Mouse (Mus musculus) left cerebral cortex, postnatal 4 days (tissue): ENCODE results near the gene Vwa5b1. TPM values are rescaled to one million over a fixed set of nuclear protein-coding genes. Genes with fewer than 3 reads are reported as not detected.

Source experiments
- DNase-seq: peaks from one replicate; pipeline ENCODE4 v3.0.0-alpha.2; 2022
- intact Hi-C: fragments of 180-260 bp; cut with DNase I; formaldehyde crosslinking; loops from one replicate; pipeline ENCODE4 v1.15.1; 2025
- total RNA-seq, 2 experiments: library from RNA; stranded (reverse); gene quantifications; 2 replicates each; pipeline ENCODE4 v1.2.3; 2021

Gene Vwa5b1
- total RNA-seq, 2 experiments from 2014 or later, result 1.3 to 2.4 TPM

DNA sequence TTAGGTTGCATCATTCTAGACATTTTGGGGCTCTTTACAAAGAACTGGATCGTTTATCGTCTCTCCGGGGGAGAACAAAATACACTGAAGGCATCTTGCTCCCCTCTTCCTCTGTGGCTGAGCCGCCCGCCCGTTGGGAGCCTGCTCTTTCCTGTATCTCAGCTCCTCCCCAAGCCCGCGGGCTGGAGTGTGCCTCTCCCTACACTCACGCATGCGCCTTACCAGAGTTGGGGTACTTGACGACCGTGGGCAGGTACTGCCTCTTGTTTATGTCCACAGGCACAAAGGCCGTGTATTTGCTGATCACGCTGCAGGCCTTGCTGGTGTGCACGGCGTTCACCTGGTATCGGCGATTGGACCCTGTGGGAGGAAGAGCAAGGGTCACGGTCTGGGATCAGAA lies 57.3 kb downstream of the Vwa5b1 start:
- no peak for DNase-seq
- intact Hi-C loops, result no loop called here

DNA sequence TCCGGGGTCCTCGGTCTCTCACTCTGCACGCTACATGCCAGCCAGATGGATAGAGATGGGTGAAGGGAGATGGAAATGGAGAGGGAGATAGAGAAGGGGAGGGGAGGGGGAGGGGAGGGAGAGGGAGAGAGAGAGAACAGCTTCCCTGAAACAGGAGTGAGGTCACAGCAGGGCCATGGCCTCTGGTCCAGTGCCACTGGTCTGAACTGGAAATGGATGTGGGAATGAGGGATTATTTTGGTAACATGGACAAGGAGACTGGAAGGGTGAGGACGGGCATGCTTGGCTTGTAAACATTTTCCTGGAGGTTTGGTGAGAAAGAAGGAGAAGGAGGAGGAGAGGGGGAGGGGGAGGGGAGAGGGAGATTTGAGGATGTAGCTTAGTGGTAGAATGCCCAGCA lies 59.0 kb downstream of the Vwa5b1 start:
- intact Hi-C loops, result no loop called here
- DNase-seq, result no peak

DNA sequence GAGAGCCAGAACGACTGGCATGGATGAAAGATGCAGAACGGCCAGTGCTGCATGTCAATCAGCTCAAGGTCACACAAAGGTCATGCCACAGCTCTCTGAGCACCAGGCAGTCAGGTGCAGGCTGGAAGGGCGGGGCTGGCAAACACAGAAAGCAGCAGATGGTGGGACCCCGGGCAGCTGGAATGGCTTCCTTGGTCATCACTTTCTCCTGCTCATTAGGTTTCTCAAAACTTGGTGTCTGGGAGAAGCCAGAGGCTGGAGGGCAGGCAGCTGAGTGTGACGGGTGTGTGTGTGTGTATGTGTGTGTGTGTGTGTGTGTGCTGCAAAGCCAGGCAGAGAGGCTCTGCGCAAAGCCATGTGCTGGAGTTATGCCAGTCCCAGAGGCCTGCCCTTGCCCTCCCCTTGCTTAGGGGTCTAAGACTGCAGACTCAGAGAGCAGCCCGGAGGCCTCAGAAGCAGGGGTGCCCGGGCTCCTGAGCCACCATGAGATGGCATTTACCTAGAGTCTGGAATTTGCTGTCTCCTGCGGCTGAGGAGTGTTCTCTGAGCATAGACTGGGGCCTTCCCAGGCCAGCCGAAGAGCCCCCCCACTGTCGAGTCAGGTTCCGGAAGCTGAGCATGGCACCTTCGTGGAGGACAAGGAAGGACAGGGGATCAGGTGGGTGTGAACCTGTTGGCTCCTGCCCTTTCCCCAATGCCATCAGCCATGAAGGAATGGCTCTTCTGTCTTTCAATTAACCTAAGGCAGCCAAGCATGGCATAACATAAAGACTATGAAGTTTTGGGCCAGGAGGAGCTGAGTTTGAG lies 60.7 kb downstream of the Vwa5b1 start:
- peak; percentile 56 for DNase-seq
- intact Hi-C loops, result no loop called here

DNA sequence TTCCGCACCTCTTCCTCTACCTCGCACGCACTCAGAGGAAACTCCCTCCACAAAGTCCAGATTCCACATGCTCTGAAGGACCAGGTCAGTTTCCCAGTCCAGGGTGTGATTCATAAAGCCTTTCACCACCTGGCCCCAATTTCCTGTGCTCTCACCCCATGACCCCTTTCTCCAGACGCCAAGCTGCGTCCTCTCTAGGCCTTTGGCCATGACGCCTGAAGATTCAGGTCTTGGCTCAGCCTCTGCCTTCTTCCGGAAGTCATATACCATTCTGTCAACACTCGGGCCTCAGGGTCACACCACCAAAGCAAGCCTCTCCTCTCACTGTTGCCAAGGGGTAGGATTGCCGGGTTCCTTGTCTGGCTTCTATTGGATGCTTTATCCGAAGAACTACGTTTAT lies 65.8 kb downstream of the Vwa5b1 start:
- intact Hi-C loops, result loop anchor here (10.0 kb wide), 1 partner anchor 125 kb away; no protein-coding TSS in a partner anchor
- no peak for DNase-seq

DNA sequence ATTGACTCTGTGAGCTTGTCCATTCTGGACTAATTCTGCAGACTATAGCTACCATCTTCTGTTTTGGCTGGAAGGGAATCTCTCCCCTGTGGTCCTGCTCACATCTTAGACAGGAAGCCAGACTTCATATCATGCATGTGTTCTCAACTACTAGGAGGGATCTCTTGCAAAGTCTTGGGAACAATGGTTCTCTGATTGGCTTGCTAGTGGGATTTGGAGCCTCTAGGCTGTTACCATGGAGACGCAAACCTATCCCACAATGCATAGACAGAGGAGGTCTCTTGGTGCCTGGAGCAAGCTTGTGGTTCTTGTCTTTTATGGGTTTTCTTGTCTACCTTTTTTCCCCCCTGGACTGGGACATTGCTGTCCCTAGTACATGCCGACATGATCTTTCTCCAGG lies 67.4 kb downstream of the Vwa5b1 start:
- no peak for DNase-seq

DNA sequence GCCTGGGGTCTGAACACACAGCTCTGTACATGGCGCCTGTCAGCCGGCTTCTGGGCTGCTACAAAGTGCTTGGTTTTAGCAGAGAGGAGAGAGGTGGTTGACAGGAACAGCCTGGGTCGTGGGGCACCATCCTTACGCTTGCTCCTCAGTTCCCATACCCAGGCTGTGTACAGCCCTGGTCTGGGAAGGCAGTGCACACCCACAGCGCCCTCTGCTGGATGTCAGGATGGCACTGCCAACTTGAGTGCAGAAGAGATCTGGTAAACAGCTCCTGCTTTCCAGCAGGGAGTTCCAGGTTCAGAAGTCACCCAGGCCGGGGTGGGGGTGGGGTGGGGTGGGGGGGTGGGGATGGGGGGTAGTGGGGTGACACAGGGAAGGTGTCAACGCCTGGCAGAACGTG lies 73.7 kb downstream of the Vwa5b1 start:
- intact Hi-C loops, result loop anchor here (2.0 to 10.0 kb wide), 2 partner anchors 113 to 133 kb away; no protein-coding TSS in a partner anchor
- DNase-seq, result peak; percentile 93

More for the DNA sequence above, 67.4 kb downstream of the Vwa5b1 start:
- intact Hi-C loops, result loop anchor here (10.0 kb wide), 1 partner anchor 127 kb away; no protein-coding TSS in a partner anchor

DNA sequence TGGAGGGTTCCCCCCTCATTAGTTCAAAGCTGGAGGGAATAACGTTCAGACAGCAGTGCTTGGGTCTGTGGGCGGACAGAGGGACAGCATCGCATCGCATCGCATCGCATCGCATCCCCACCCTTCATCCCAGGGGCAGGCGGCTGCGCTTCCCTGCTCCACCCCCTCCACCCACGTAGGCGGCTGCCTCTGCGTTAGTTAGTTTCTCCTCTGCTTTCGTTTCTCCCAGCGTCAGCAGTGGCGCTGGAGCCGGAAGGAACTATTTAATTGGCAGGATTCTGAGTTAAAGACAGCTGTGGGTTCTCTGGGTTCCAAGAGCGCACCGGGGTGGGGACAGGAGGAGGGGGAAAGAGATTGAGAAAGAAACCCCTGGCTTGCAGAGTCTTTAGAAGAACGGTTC lies 80.2 kb downstream of the Vwa5b1 start:
- DNase-seq, result peak; percentile 13
- intact Hi-C loops, result loop anchor here (5.0 kb wide), 1 partner anchor 48 kb away; no protein-coding TSS in a partner anchor

DNA sequence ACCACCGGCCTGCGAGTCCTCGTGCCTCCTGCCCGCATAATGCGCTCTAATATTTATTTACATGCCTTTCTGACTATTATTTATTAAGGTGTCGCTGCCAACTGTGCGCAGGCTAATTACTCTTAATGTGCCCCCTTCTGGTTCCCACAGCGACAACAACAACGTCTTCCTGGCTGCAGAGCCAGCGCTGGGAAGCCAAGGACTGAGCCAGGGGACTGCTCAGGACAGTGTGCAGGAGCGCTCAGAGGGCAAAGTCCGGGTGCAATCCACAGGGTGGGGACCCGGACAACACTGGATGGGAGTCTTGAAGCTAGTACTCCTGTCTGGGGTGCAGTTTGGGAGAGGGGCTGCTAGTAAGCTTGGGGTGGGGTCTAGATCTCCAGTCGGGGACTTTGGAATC lies 80.8 kb downstream of the Vwa5b1 start:
- intact Hi-C loops, result loop anchor here (5.0 kb wide), 1 partner anchor 48 kb away; no protein-coding TSS in a partner anchor
- peak; percentile 16 for DNase-seq

DNA sequence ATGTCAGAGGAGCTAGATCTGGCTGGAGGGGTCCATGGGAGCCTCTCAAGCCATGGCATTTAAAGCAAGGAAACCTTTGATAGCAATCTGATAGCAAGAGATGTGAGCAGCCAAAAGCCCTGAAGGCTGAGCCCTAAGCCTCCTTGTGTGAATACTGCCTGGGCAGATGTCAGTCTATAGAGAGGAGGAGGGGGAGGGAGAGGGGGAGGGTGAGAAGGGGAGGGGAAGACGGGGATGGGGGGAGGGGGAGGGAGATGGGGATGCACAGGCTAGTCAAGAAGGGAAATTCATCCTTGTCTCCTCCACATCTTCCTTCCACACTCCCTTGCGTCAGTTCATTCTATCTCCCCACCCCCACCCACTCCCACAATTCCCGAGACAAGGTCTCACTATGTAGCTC lies 81.4 kb downstream of the Vwa5b1 start:
- DNase-seq, result no peak
- intact Hi-C loops, result no loop called here

DNA sequence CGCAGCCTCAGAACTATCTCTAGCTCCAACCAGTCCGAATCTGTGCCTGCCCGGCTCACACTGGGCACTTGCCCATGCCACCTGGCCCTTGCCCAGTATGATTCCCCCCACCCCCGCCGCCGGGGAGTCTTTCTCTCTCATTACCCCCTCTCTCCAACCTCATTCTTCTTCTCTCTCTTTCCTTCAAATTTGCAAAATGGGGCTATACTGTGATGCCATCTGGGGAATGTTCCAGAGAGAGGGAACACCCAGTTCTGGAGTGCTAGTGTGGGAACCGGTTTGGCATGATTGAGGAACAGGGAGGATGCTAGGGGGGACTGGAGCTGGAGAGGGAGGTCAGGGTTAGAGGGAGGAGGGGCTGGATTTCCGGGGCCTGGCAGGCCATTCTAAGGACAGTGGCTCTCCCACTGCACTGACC lies 82.2 kb downstream of the Vwa5b1 start:
- intact Hi-C loops, result no loop called here

DNA sequence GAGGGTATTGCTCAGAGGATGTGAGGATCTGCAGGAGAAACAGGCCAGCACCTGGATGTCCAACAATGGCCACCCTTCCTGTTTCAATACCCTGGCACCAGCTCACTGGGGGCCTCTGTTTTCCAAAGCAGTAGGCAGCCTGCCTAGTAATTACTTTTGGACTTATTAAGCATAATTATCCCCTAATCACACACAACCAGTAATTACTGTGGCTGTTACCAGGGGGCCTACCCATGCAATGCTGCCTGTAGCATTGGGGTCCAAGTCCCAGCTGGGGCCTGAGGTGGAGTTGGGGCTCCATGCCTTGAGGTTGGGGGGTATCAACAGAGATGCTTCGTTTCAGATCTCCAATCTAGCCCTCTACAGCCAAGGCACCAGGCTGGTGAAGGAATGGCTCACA lies 82.6 kb downstream of the Vwa5b1 start:
- DNase-seq, result no peak
- intact Hi-C loops, result no loop called here

More for the DNA sequence above, 82.2 kb downstream of the Vwa5b1 start:
- peak; percentile 21 for DNase-seq

DNA sequence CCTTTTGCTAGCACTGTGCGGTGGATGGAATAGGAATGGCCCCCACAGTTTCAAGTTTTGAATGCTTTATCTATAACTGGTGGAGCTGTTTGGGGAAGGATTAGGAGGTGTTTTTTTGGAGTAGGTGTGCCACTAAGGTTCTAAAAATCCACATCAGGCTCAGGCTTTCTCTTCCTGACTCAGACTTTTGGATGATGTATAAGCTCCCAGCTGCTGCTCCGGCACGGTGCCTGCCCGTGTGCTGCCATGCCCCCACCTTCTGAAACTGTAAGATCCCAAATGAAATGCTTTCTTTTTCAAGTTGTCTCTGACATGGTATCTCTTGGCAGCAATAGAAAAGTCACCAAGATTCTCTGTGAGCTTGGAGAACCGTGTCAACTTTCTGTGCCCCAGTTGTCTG lies 84.1 kb downstream of the Vwa5b1 start:
- intact Hi-C loops, result no loop called here

DNA sequence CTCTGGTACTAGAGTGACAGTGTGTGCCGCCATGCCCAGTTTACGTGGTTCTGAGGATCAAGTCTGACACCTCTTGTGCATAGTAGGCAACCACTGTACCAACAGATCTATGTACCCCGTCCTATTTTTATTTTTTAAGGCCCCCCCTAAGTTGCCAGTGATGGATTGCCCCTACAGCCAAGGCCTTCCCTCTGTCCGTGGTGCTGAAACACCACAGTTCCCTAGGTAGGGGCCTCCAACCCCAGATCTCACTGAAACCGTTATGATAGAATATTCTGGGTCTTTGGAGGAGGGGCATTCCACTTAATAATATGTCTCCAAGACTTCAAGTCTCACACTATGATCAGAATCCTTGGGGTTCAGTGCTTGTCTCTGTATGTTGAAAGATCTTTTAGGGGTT lies 85.1 kb downstream of the Vwa5b1 start:
- intact Hi-C loops, result no loop called here
- no peak for DNase-seq

More for the DNA sequence above, 84.1 kb downstream of the Vwa5b1 start:
- DNase-seq, result no peak

DNA sequence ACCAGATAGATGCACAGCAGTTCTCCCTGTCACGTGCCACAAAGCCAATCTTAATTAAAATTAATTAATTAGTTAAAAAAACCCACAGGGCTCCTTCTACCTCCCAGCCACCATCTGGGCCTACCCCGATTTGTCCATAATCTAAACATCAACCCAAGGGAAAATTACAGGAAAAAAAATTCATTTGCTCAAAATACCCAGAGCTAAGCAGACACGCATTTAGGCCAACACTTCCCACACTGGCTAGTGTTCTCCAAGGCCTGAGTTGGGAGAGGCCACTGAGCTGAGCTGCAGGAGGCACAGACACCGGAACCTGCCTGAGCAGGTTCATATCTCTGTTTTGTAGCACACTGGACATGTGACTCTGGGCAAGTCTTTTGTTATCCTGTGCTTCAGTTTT lies 86.7 kb downstream of the Vwa5b1 start:
- DNase-seq, result no peak
- intact Hi-C loops, result no loop called here

DNA sequence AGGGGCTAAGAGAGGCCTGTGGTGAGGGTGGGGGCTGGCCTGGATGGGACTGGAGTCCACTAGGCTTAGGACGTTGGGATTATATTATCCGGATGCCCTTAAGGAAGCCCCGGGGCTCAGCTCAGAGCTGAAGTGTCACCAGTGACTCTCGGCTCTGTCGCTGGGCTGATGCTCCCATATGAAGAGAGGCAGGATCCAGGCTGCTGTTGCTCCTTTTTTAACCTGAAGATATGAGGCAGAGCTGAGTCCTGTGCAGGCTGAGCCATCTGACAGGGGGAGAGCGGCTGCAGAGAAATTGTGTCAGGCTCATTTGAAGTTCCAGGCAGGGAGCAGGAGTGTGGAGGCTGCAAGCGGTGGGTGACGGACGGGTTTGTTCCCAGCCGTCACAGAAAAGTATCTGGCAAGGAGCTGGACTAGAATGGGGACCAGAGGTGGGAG lies 87.5 kb downstream of the Vwa5b1 start:
- intact Hi-C loops, result no loop called here
- DNase-seq, result no peak

DNA sequence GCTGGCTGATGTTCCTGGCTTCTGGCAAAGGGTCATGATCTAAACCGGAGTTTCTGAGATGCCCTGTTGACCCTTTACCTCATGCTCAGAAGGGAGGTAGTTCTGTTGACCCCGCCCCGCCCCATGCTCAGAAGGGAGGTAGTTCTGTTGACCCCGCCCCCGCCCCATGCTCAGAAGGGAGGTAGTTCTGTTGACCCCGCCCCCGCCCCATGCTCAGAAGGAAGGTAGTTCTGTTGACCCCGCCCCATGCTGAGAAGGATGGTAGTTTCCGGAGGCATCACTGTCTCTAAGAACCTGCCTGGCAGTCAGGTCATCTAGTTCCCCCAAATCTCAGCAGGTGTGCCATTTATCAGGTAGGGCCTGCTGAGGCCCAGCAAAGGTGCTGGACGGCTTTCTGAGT lies 88.1 kb downstream of the Vwa5b1 start:
- DNase-seq, result no peak
- intact Hi-C loops, result no loop called here

DNA sequence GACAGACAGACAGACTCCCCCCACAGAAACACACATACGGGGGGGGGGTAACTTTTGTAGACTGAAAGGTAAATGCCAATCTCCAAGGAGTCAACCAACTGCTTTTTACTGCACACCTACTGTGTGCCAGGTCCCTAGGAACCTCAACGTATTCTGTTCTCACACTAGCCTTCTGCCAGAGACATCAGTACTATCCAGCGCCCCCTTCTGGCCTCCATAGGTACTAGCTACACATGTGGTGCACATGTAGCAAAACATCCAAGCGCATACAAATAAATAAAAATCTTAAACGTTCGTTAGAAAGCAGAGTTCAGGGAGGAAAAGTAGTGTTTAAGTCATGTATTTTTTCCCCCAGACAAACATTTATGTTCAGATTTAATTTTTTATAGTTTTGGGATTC lies 88.6 kb downstream of the Vwa5b1 start:
- intact Hi-C loops, result no loop called here
- DNase-seq, result peak; percentile 48

DNA sequence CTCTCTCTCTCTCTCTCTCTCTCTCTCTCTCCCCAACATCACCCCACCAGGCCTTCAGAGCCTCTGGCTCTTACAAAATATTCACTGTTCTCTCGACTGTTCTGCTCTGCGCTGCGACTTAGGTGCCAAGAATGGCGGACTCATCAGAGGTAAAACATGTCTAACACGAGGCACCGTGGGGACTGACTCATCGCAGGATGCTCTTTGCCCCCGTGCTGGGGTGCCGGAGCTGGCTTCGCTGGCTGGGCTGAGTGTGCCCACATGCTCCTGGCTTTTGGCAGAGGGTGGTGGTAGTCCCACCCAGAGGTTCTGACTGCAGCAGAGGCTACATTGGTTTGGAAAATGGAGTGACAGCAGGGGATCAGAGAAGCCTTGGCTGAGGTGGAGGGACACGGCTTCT lies 89.4 kb downstream of the Vwa5b1 start:
- DNase-seq, result no peak
- intact Hi-C loops, result no loop called here

DNA sequence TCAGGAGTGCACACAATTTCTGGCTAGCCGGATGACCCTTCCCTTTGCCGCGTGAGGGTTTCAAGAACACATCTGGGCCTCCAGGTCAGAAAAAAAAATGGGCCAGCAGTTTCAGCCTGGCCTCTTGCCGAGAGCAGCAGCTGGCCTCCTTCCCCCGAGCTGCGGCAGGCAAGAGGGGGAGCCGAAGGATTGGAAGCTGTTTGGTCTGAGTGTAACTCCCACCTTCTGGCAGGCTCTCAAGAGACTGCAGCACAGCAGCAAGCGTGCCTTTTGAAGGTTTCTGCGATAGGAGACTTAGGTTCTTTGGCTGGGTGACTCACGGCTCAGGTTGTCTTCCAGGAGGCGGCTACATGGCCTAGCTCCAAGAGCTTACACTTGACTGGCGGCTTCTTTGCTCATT lies 92.5 kb downstream of the Vwa5b1 start:
- intact Hi-C loops, result no loop called here
- DNase-seq, result peak; percentile 47

DNA sequence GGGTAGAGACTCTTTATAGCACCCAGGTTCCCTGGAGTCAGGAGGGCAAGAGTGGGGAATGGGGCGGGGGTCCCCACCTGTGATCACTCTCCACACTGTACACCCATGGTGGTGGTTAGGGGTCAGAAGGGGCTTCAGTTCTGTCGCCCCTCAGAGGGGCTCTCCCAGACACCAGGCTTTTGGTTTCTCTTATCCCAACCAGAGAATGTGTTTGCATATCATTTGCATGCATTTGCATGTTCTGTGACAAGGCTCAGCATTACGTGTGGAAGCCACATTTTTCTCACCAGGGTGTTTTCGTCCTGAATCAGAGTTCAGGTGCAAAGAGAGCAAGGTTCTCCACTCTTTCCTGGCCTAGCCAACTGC lies 97.6 kb downstream of the Vwa5b1 start:
- DNase-seq, result no peak
- intact Hi-C loops, result no loop called here

DNA sequence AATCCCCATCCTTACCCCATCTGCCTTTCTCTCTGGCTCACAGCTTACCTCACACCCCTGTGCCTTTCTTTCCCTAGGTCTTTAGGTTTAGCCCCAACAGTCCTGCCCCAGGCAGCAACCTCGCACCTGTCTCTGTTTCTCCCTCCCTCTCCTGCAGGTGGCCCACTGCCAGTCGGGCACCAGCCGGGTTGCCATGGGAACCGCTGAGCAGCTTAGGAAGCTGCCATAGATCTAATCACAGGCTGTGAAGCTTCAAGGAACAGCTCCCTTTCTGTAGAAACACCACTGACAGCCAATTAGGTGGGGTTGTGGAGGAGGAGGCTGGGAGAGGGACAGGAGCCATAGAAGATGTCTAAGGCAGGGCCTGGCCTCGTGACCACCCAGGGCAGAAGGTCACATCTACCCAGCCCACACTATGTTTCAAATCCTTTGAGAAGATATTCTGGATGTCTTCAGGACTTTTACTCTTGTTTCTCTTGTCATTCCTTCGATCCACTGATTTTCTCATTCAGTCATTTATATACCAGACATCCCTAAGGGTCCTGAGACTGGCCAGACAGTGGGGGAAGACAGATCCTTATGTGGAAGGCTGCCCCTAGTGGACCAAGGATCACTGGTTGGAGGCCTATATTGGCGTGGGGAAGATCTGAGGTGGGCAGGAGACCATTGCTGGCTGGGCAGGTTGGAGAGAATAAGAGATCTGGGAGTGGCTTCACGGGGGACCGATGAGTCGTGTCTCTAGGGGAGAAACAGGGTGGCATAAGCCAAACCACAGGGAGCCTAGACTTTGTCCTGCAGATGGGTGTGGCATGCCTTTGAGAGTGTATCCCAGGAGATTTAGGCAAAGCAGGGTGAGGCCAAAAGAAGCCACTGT lies 98.2 kb downstream of the Vwa5b1 start:
- intact Hi-C loops, result no loop called here

DNA sequence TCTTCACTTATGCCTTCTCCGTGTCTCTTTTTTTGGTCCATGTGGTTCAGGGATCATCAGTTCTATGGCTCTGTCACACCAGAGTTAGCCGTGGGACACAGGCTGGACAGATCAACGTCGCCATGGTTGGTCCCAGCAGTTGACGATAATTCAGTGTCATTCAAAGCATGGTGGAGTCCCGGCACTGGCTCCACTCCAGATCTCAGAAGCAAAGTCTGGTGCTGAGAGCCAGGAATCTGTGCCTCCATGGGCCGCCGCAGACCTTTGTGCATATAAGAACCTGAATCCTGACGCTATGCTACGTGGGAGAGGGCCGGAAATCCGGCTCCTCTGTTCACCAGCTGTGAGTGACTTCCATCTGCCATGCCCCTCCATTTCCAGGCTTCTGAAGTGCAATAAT lies 100.1 kb downstream of the Vwa5b1 start:
- intact Hi-C loops, result no loop called here
- peak; percentile 29 for DNase-seq

More for the DNA sequence above, 98.2 kb downstream of the Vwa5b1 start:
- DNase-seq, result peak; percentile 90
